Mouse (Mus musculus) B cell, adult 2 months (primary cell): ENCODE data around the gene Slc29a3.
"Not testable (repeated sequence)": the region's sequence is repeated elsewhere in the genome, so short reads cannot be mapped to it uniquely, and the experiment has no call there.

Experiments used
- DNase-seq, 2 experiments: peaks; one replicate each; pipeline ENCODE4 v3.0.0; 2022

Slc29a3 gene

GRCm38 (mm10) chr10:60723345-60723744 lies 29.2 kb downstream of the Slc29a3 start:
- peak; percentile 37 to 46 for DNase-seq

GRCm38 (mm10) chr10:60721640-60722039 lies 31.0 kb downstream of the Slc29a3 start:
- no peak for DNase-seq

GRCm38 (mm10) chr10:60720461-60720860 lies 32.1 kb downstream of the Slc29a3 start:
- DNase-seq, result no peak

- no peak for DNase-seq
These were observed 34.1 kb downstream of the Slc29a3 start for GRCm38 (mm10) chr10:60718491-60718890.

- DNase-seq, result no peak
These were observed 36.1 kb downstream of the Slc29a3 start for GRCm38 (mm10) chr10:60716449-60716848.

GRCm38 (mm10) chr10:60712299-60712698 lies 40.3 kb downstream of the Slc29a3 start:
- DNase-seq, result not testable (repeated sequence)

- DNase-seq, result no peak
These were observed 43.8 kb downstream of the Slc29a3 start for GRCm38 (mm10) chr10:60708837-60709236.

GRCm38 (mm10) chr10:60706268-60706667 lies 46.3 kb downstream of the Slc29a3 start:
- DNase-seq, result peak; percentile 29 to 33

- DNase-seq, result peak; percentile 44 to 52
These were observed 47.5 kb downstream of the Slc29a3 start for GRCm38 (mm10) chr10:60705134-60705533.

GRCm38 (mm10) chr10:60697775-60698174 lies 54.8 kb downstream of the Slc29a3 start:
- peak; percentile 57 to 65 for DNase-seq

GRCm38 (mm10) chr10:60696975-60697374 lies 55.6 kb downstream of the Slc29a3 start:
- DNase-seq, result peak; percentile 88 to 89

GRCm38 (mm10) chr10:60696390-60696789 lies 56.2 kb downstream of the Slc29a3 start, which contains the start of gene Cdh23:
Cdh23 (minus strand) TSS chr10:60696490.
- DNase-seq, result no peak

- DNase-seq, result peak; percentile 13 to 26
These were observed 60.8 kb downstream of the Slc29a3 start for GRCm38 (mm10) chr10:60691671-60692390.

GRCm38 (mm10) chr10:60690960-60691359 lies 61.6 kb downstream of the Slc29a3 start:
- no peak for DNase-seq

- no peak for DNase-seq
These were observed 63.2 kb downstream of the Slc29a3 start for GRCm38 (mm10) chr10:60689396-60689795.

GRCm38 (mm10) chr10:60687011-60687776 lies 65.4 kb downstream of the Slc29a3 start:
- peak in 1 of 2 experiments; percentile 33 for DNase-seq

- DNase-seq, result no peak
These were observed 66.0 kb downstream of the Slc29a3 start for GRCm38 (mm10) chr10:60686641-60686975.

- no peak for DNase-seq
These were observed 66.6 kb downstream of the Slc29a3 start for GRCm38 (mm10) chr10:60685764-60686640.

- no peak for DNase-seq
These were observed 73.7 kb downstream of the Slc29a3 start for GRCm38 (mm10) chr10:60678926-60679325.

GRCm38 (mm10) chr10:60677319-60677718 lies 75.3 kb downstream of the Slc29a3 start:
- no peak for DNase-seq

- no peak for DNase-seq
These were observed 82.4 kb downstream of the Slc29a3 start for GRCm38 (mm10) chr10:60670166-60670565.

- no peak for DNase-seq
These were observed 84.0 kb downstream of the Slc29a3 start for GRCm38 (mm10) chr10:60668591-60668990.
